Mouse (Mus musculus) A20 (cell line): ENCODE results near the gene Olfr733.

Experiments used
- DNase-seq: peaks from one replicate; pipeline ENCODE4 v3.0.0-alpha.2; 2011; ENCODE audit warnings: low read depth, low spot score

Olfr733 gene

GRCm38 (mm10) chr14:50301422-50301821 is at the start of gene Olfr733:
Gene Olfr733 (minus strand): TSS chr14:50301522.
- no peak for DNase-seq

GRCm38 (mm10) chr14:50348796-50349195 is 47.5 kb upstream of the Olfr733 start, which contains the start of gene Olfr735:
Gene Olfr735 (minus strand): TSS chr14:50348872.
- DNase-seq: no peak

DNA sequence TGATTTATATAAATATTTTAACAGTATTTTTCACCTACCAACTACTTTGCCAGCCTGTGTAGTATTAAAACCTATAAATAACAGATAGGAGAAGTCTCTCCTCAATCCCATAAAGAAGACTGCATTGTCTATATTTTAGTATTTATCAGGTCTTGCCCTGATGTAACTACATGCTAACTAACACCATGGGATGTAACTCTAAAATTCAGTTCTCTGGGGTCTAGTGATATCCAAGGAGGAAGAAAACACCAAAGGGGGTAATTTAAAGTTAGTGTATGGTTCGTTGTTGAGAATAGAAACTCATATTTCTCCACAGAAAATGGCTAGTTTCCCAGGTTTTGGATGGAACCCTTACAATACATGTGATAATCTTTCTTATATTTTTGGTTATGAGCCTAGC is 25.3 kb upstream of the Olfr733 start, which contains the start of gene Olfr734:
TSS of gene Olfr734 (minus strand) at position 101 of the 400 bp plus-strand sequence.
- DNase-seq: no peak

GRCm38 (mm10) chr14:50284106-50284505 is 17.2 kb downstream of the Olfr733 start, which contains the start of gene Olfr732:
Gene Olfr732 (minus strand): TSS chr14:50284206.
- DNase-seq: no peak
